Mouse (Mus musculus) liver, embryonic 14.5 days (tissue): ENCODE results near the gene Abr. TPM values are rescaled to one million over a fixed set of nuclear protein-coding genes. Genes with fewer than 3 reads are reported as not detected.
A peak's percentile ranks its signal among the peaks of the same experiment; 100 is the strongest.

ENCODE experiments used
- ATAC-seq: fragments of 200-750 bp; cut with Nextera tagmentation; 2 replicates; pipeline ENCODE4 v1.8.0; 2017; ENCODE audit warnings: moderate number of reproducible peaks, mild to moderate bottlenecking, moderate library complexity; ENCODE audit not compliant: insufficient read depth
- DNase-seq, 3 experiments: peaks; one replicate each; pipeline ENCODE4 v3.0.0-alpha.2; 2012 to 2013; ENCODE audit warnings: low read depth in 3 of 3, low spot score in 3 of 3
- H3K27ac ChIP-seq: fragments of 300-500 bp; sonication (generic); 2 replicates; pipeline ENCODE4 v1.5.1; 2014; ENCODE audit warnings: moderate library complexity, mild to moderate bottlenecking, control low read depth, inconsistent platforms
- H3K27me3 ChIP-seq: fragments of 300-500 bp; sonication (generic); 2 replicates; pipeline ENCODE4 v1.6.1; 2014; ENCODE audit warnings: mild to moderate bottlenecking, low read length, moderate library complexity; ENCODE audit not compliant: control insufficient read depth, insufficient read depth
- H3K36me3 ChIP-seq: fragments of 300-500 bp; sonication (generic); replicated peaks from 2 replicates; pipeline ENCODE4 v1.6.1; 2014; ENCODE audit warnings: low read depth; ENCODE audit not compliant: control insufficient read depth, insufficient read depth
- H3K4me1 ChIP-seq, 2 experiments: fragments of 200-500 bp in 1 of 2; fragments of 300-500 bp in 1 of 2; sonication (generic) in 1 of 2; replicated peaks; 2 replicates each; pipeline ENCODE4 v1.6.1; 2012 to 2014; ENCODE audit warnings: antibody characterized with exemption in 1 of 2, inconsistent platforms in 1 of 2, low read length in 1 of 2; ENCODE audit not compliant: control insufficient read depth in 2 of 2, insufficient read depth in 2 of 2
- H3K4me2 ChIP-seq: fragments of 300-500 bp; sonication (generic); 2 replicates; pipeline ENCODE4 v1.6.1; 2014; ENCODE audit warnings: low read depth, mild to moderate bottlenecking, control low read depth, moderate library complexity
- H3K4me3 ChIP-seq, 2 experiments: fragments of 200-500 bp in 1 of 2; fragments of 300-500 bp in 1 of 2; sonication (generic) in 1 of 2; 2 replicates each; pipeline ENCODE4 v1.5.1; 2012 to 2014; ENCODE audit warnings: low read depth in 2 of 2, low read length in 2 of 2, mild to moderate bottlenecking in 2 of 2, control low read depth in 1 of 2, inconsistent platforms in 1 of 2, moderate library complexity in 1 of 2; ENCODE audit not compliant: insufficient read depth in 1 of 2
- H3K9ac ChIP-seq: fragments of 300-500 bp; sonication (generic); replicated peaks from 2 replicates; pipeline ENCODE4 v1.6.1; 2014; ENCODE audit warnings: mild to moderate bottlenecking, control low read depth, moderate library complexity
- H3K9me3 ChIP-seq: fragments of 300-500 bp; sonication (generic); 2 replicates; pipeline ENCODE4 v1.6.1; 2016; ENCODE audit warnings: low read length, mixed read lengths; ENCODE audit not compliant: control insufficient read depth
- CTCF ChIP-seq: IDR thresholded peaks from 2 replicates; pipeline ENCODE4 v1.5.1; 2016; ENCODE audit warnings: antibody characterized with exemption, low read depth, control low read depth
- EP300 ChIP-seq: IDR thresholded peaks from 2 replicates; pipeline ENCODE4 v1.6.1; 2016; ENCODE audit warnings: antibody characterized with exemption, low read depth
- WGBS: fragments of 180-500 bp; shearing (Covaris S2); extraction: QIAGEN DNeasy Blood & Tissue Kit; methylation state at CpG from one replicate; pipeline ENCODE4 v1.1.7; 2014; ENCODE audit not compliant: insufficient replicate concordance; 5-methylcytosine and 5-hydroxymethylcytosine counted together
- polyA plus RNA-seq, 2 experiments: library from polyadenylated mRNA; depleted of rRNA in 1 of 2; stranded (reverse) in 1 of 2; unstranded in 1 of 2; fragments of >200 nt; fragmentation: Nextera tagmentation in 1 of 2; extraction: Ambion mirVana in 1 of 2; gene quantifications; 2 replicates each; pipeline versions ENCODE4 v1.2.1 to v1.2.3; 2012 to 2014

Abr gene
- polyA plus RNA-seq, 2 experiments: 2.3 to 3.3 TPM

DNA sequence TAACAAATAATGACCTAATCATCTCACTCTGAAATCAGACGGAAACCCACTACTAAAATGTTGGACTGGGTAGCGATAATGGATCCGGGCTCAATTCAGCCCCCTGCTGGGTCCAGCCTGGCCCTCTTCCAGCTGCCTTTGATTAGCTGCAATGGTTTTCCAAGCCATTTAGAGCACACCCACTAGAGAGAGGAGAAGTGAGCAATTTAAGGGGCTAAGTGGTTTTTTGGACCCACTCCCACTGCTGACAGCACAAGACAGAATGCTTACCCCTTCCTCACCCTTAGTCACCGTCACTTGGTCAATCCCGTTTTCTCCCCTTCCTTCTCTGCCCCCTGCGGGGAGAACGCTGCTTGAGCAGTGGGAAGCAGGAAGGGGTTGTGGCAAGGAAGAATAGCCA, 24.9 kb upstream of the Abr start:
- no peak overlapping the region for H3K4me2 ChIP-seq
- no peak overlapping the region for H3K27ac ChIP-seq
- ATAC-seq (no peak), DNase-seq (no peak)
- no peaks in the 10 kb centered on the region for H3K36me3 ChIP-seq
- H3K27me3 ChIP-seq: peaks cover 8% of the 10 kb centered on the region
- H3K9ac ChIP-seq: no peak overlapping the region
- TF ChIP-seq CTCF (no peak), EP300 (no peak)
- H3K4me3 ChIP-seq: no peak overlapping the region
- 10% methylated on average over 7 of the region's 7 CpGs for WGBS
- no peaks in the 10 kb centered on the region for H3K9me3 ChIP-seq
- H3K4me1 ChIP-seq: no peaks in the 10 kb centered on the region

DNA sequence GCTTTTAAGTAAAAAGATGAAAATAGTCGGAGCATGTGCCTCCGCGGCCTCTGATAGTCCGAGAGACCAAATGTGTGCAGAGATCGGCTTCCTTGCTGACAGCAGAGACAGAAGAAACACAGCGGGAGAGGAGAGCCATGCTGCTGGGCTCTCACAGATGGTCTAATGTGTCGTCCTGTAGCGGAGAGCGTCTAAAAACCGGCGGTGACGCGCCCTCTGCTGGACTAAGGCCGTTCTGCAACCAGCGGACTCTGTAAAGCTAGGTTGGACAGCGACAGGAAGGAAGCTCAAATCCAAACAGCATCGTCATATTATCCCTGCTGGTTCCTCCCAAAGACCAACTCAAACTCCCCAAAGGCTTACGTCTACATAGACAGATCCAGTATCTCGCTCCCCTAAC, 23.8 kb upstream of the Abr start:
- no peak for ATAC-seq
- WGBS: 0% methylated on average over 19 of the region's 19 CpGs
- H3K4me3 ChIP-seq: no peak overlapping the region

DNA sequence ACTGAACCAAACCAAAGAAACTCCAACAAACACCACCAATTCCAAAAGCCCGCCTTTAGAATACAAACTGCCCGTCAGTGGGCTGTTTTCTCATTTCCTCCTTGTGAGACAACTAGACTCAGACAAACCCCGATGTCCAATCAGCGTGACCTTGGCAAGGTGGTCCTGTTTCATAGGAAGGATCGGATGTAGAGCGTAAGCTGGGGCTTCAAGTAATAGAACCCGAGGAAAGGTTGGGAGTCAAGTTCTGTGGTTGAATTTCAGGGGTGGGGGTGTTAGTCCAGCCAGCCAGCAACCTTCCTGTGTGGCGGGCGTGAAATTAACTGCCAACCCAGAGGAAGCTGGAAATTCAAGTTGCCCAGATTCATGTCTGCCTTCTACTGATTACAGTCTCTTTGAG, 22.9 kb upstream of the Abr start:
- Histone ChIP-seq H3K27me3 (peaks cover 8% of the 10 kb centered on the region), H3K36me3 (no peaks in the 10 kb centered on the region), H3K4me1 (no peaks in the 10 kb centered on the region), H3K4me2 (no peak overlapping the region), H3K27ac (no peak overlapping the region), H3K9me3 (no peaks in the 10 kb centered on the region), H3K9ac (no peak overlapping the region), H3K4me3 (no peak overlapping the region)
- 28% methylated on average over 9 of the region's 9 CpGs for WGBS
- ATAC-seq: no peak
- no peak for DNase-seq
- no peak for TF ChIP-seq CTCF

More for the DNA sequence above, 23.8 kb upstream of the Abr start:
- no peaks in the 10 kb centered on the region for H3K36me3 ChIP-seq
- peaks cover 8% of the 10 kb centered on the region for H3K27me3 ChIP-seq
- DNase-seq: peak in 2 of 3 experiments; percentile 37 to 40
- TF ChIP-seq EP300 (no peak), CTCF (peak; percentile 94)
- H3K9ac ChIP-seq: no peak overlapping the region
- H3K9me3 ChIP-seq: no peaks in the 10 kb centered on the region
- H3K27ac ChIP-seq: no peak overlapping the region
- H3K4me2 ChIP-seq: peak overlapping the region; percentile 27
- no peaks in the 10 kb centered on the region for H3K4me1 ChIP-seq

DNA sequence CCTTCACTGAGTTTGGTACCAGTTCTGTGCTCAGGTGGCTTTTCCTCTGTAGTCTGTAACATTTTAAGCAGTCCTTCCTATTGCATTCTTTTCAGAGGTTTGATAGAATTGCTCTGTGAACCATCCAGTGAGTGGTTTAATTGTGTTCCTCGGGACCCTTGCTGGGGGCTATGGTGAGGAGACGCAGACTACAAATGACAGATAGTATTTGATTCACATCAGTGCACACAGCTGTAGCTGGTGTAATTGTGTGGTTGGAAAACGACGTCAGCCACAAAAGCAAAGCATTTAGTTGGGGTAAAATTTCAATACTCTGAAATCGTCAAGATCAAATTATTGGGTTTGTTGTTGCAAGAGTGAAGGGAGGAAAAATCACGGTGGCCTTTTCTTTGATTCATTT, 22.1 kb upstream of the Abr start:
- Histone ChIP-seq H3K4me1 (no peaks in the 10 kb centered on the region), H3K36me3 (no peaks in the 10 kb centered on the region), H3K27me3 (peaks cover 8% of the 10 kb centered on the region), H3K9ac (no peak overlapping the region), H3K9me3 (no peaks in the 10 kb centered on the region), H3K4me3 (no peak overlapping the region), H3K4me2 (no peak overlapping the region), H3K27ac (no peak overlapping the region)
- DNase-seq (no peak), ATAC-seq (no peak)
- no peak for TF ChIP-seq EP300
- no peak for TF ChIP-seq CTCF
- WGBS: 55% methylated on average over 6 of the region's 6 CpGs

DNA sequence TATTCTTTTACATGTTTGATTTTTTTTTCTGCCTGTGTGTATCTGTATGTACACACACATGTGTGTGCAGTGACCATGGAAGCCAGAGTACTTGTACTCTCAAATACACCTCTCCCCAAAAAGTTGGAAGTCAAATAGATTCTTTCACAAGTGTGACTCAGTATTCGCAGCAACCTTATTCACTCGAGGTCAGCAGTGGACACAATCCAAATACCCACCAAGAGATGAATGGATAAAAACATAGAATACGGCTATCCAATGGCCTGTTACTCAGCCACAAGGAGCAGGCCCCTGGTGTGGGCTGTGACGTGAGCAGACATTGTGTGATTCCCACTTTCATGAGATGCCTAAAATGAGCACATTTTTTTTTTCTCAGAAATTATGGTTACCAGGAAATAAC, 18.1 kb upstream of the Abr start:
- H3K36me3 ChIP-seq: no peaks in the 10 kb centered on the region
- no peaks in the 10 kb centered on the region for H3K4me1 ChIP-seq
- no peak overlapping the region for H3K27ac ChIP-seq
- H3K4me3 ChIP-seq: no peak overlapping the region
- no peak for DNase-seq
- H3K4me2 ChIP-seq: no peak overlapping the region
- no peak for ATAC-seq
- TF ChIP-seq CTCF: no peak
- no peak for TF ChIP-seq EP300
- H3K27me3 ChIP-seq: no peaks in the 10 kb centered on the region; the same call in 1 of the 2 replicates
- 54% methylated on average over 4 of the region's 4 CpGs for WGBS
- no peaks in the 10 kb centered on the region for H3K9me3 ChIP-seq
- no peak overlapping the region for H3K9ac ChIP-seq
